Mouse (Mus musculus) frontal cortex, postnatal 36 days (tissue): ENCODE results near the gene Spaca9.

Experiments used
- DNase-seq, 2 experiments: peaks; one replicate each; pipeline ENCODE4 v3.0.0; 2022; ENCODE audit warnings: low spot score in 2 of 2

Spaca9 gene

DNA sequence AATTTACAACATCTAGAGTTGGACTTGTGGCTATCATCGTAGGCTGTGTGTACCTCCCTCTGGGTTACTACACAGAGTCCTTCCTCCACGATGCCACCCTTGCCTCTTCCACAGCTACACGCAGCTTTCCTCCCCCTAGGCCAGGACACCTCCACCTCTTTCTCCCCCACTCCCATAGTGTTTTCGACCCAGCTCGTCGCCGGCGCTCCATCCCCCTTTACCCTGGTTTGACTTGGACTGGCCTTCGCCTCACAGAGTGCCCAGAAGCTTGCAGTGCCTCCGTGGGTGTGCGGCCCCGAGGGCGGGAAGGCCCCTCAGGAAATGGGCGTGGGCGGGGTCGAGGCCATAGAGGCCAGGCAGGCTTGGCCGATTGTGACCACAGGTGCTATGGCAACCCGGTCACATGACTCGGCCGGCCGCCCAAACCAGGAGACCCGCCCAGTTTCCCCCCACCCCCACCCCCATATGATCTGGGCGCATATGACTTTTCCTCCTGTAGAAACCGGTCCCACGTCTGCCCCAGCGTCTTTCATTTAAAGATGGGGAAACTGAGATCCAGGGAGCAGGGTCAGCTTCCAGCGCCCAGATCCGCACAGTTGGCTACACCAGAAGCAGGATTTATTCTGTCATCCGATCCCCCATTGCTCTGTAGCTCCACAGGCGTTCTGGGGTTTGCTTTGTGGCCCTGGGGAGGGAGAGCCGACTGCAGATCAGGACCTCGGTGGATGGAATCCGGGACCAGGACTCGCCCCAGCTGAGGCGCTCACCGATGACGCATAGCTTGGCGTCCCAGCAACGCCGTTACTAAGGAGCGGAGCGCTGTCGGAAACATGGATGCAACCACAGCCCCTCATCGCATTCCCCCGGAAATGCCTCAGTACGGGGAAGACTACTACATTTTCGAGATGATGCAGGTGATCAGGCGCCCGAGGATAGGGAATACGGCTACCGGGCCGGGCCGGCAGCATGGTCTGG lies at the start of gene Spaca9, which contains the start of gene Ak8:
Gene Spaca9, minus strand, starts transcription at position 367 of the 975 bp plus-strand sequence.
Gene Ak8, plus strand, starts transcription at position 804 of the 975 bp plus-strand sequence.
- DNase-seq: peak; percentile 83 to 90

DNA sequence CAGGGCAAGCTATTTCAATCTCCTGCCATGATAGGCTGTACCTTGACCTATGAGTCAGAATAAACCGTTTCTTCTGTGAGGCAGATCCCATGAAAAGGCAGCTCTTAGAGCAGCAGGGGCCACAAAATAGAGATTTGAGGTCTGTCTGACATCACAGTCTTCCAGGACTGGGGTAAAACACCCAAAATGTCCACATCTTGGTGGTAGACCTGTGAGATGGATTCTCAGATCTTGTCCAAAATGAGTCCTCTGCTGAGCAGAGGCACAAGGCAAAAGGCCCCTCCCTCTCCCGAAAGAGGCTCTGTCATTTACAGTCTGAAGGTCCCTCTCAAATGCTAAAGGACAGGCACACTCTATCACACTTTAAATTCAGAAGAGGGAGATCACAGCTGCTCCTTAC lies 48.2 kb upstream of the Spaca9 start:
- DNase-seq: no peak

DNA sequence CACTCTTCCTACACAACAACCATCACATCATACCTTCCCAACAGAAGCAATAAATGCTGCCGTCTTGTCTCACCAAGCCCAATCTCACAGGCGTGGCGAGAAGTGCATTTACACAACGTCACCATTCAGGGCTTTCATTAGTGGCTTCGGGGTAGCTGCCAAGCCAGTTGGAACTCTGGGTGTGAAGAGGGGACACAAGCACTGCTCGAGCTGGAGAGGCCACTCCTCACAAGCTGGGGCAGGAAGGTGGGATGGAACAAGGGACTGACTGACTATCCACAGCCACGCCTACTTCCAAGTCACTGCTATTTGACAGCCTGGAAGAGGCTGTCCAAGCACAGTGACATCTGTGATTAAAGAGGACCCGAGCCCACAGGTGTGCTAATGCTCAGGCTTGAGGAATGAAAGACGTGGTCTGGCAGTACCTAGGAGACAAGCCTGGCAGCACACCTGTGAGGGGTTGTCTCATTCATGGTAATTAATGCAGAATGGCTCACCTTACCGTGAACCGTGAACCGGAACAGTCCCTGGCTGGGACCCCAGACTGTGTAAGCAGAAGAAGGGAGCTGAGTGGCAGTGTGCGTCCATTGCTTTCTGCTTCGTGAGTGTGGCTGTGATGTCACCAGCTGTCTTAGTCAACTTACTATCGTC lies 47.3 kb upstream of the Spaca9 start:
- no peak for DNase-seq

DNA sequence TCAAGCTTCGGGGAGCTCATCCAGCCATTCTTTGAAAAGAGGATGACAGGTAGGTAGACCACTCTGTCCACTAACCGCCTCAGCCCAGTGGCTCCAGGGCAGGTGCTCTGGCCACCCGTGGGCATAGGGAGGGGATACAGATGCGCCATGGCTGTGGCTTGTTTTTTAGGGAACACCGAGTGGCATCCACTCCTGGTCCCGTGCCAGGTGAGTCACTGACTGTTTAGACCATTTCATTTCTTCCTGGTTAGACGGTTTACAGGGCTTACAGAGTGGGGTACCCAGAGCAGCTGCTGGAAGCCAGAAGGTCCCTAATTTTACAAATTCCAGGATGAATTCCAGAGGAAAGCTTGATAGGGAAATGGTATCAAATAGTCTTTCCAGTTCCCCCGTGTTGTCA lies 43.2 kb upstream of the Spaca9 start:
- DNase-seq: no peak

DNA sequence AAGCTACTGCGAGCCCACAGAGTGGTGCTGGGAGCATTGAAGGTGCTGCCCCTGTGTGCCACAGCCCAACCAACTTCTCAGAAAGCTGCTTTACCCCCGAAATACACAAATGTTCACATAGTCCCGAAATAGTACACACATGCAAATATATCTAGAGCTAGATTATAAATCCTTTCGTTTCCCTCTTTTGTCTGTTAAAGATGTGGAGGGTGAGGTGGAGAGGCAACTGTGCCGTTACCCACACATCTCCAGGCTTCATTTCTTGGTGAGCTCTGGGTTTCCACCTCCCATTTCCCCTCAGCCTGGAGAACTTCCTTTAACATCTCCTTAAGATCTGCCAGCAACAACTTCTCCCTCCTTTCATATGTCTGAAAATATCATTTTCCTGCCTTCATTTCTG lies 40.6 kb upstream of the Spaca9 start:
- no peak for DNase-seq

DNA sequence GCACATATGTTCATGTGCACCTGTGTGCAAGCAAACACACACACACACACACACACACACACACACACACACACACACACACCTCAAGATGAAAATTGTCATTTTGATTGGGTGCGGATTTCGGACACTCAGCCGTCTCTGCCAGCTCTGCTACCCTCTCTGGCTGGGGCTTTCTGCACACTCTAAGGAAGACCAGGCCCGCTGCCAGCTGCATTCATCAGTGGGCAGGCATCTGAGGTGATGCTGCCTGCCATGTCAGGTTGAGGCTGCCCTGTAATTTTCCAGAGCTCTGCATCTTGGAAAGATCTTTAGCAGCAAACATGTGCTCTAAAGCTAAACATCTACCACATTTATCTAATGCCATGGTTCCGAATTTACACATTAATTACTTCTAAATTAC lies 37.6 kb upstream of the Spaca9 start:
- no peak for DNase-seq

DNA sequence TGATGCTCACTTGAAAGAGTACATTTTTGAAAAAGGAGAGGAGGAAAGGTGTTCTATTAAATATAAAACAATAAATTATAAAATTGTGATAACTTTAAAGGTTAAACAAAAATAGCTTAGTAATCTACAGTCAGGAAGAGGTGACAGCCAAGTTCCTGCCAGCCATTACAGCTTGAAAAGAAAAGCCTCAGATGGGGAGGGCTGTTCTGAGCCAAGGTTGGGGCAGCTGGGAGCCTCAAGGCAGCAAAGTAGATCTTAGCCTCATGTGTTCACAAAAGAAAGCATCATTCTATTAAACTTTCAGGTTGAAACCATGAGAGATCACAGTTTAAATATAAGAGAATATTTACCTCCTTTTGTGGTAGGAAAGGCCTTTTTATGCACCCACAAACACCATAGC lies 31.1 kb upstream of the Spaca9 start:
- no peak for DNase-seq

DNA sequence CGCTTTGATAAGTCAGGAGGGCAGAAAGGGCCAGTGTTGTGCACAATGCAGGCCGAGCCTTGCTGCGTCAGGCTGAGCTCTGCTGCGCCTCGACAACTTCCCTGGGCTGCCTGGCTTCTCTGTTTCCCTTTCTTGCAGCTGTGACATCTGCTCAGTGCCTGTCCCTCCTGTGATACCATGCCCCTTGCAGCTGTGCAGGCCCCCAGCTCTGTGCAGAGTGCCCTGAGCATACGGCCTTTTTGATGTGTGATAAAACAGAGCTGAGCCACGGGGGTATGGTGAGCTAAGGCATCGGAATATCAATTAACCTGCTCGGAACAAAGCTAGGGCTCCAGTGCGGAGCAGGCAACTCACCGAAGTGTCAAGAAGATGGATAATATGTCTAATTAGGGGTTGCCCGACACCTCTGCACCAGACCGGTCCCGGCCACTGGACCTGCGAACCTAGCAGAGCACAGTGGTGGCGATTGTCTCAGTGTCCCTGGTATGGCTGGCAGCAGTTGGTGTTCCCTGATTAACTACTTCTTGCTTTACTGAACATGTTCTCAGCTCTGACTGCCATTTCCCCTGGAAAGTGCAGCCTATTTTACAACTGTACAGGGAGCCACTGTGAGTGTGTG lies 28.4 kb upstream of the Spaca9 start:
- no peak for DNase-seq

DNA sequence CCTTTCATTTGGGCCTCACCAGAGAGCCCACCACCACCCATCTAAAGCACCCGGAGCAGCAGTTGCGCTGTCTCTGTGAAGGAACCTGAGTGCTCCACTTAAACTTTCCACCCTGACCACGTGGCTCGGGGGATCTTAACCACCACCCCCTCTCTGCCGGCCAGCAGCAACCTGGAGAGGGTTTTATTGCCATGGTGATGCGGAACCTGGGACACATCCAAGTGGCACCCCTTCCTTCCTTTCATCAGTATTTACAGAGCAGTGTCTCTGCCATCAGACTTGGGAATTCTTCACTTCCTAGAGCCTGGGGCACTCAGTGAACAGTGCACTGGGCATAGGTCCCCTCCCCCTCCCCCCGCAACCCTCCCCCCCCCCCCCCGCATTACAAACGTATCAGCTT lies 24.4 kb upstream of the Spaca9 start:
- no peak for DNase-seq

DNA sequence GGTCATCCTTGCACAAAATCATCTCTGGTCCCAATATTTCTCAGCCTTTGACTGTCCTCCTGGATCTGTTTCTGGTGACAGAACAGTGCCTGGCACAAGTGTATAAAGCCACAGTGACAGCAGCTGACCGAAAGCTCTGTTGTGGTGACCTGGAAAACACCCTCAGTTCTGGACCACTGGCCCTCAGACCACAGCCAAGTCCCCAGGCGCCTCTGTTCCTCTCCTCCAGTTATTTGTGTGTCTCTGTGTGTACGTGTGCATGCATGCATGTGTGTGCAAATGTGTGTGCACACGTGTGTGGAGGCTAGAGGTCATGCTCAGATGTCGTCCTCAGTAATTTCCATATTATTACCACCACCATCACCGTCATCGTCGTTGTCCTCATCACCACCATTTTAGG lies 22.9 kb upstream of the Spaca9 start:
- no peak for DNase-seq

DNA sequence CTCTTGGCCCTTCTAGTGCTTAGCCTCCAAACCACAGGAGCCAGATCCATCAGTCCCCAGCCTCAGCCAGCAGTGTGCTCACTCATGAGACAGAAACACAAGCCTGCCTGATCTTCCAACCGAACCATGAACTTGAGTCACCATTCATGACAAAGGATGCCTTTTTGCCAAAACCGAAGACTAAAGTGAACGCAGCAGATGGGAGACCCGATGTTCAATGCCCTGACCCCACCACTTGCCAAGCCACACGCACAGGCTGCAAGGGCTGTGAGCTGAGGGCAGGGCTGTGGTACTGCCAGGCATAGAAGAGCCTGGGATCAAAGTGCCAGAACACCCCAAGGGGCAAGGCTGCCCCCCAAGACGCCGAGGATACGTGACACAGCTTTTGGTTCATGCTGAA lies 13.5 kb upstream of the Spaca9 start:
- DNase-seq: no peak

DNA sequence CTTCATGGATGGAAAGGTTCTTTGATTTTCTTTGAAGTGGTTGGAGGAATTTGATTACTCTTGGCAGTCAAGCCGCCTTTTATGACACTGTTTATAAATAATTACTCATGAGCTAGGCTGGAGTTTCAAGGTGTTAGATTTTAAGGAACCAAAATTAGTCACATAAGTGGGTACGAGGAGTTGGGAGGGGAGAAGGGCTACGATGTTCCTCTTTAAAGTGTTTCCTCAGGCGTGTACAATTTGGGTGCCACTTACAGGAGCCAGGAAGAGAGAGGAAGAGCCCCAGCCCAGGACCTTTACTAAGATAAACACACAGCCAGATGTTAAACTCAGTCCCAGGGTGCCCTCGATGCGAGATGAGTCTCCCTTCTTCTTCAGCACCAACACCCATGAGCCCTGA lies 7.3 kb upstream of the Spaca9 start:
- no peak for DNase-seq

DNA sequence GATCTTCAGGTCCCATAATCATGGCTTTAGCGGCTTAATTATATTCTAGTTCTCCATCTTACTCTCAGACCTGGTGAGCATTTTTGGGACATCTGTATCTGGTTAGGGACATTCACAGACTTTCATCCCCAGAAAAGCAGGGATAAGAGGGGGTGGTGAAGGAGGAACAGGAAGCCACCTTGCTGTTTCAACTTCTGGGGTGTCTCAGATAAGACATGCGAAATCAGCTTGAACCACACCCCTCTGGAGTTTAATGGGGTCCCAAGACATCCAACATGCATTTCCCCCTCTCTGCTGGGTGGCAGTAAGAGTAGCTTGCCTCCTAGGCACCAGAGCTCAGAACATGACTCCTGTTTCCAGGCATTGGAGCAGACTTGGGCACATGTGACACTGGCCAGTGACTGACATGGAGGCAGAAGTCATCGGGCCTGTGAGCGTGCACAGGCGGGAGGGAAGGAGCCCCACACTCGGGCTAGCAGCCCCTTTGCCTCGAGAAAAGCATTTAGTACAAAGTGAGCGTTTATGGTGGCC lies 6.6 kb upstream of the Spaca9 start:
- DNase-seq: no peak

DNA sequence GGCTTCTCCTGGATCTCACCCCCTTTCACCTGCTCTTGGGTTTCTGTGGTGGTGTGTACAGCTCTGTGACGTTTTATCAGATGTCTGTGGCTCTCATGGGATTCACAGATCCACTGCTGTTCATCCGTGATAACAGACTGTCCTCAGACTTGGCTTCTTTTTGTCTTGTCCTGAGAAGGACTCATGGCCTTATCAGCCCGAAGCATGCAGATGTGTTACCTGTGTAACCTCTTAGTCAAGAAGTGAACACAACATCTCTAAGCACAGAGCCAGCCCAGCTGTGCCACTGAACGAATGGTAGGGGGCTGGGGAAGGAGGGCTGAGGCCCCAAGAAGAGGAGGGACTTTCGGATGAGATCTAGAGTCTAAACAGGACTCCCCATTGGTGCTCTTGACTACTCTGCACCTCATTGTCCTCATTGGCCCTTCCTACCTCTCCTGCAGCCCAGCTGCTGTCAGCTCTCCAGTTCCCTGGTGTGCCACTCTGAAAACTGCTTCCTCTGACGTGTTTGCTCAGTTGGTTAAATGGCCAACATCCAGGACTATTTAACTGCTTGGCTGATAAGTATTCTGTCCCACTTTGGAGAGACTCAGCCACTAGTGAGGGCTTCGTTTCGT lies 2.2 kb upstream of the Spaca9 start:
- no peak for DNase-seq

DNA sequence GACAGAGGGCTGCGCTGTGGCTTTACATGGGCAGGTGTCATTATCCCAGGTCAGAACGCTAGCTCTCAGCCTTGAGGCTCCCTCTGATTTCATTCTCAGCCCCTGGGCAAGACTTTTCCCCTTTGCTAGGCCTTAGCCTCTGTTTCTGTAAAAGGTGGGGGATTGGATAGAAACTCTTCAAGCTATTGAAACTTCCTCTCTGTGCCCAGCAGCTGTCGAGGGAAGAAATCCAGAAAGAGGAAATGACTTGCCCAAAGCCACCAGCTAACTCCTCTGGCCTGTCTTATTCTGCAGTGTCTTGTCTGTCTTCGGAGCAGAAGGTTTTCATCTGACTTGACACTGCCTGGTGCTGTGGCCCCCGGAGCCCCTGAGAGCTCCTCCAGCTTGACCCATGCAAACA lies 961 bp downstream of the Spaca9 start:
- no peak for DNase-seq

DNA sequence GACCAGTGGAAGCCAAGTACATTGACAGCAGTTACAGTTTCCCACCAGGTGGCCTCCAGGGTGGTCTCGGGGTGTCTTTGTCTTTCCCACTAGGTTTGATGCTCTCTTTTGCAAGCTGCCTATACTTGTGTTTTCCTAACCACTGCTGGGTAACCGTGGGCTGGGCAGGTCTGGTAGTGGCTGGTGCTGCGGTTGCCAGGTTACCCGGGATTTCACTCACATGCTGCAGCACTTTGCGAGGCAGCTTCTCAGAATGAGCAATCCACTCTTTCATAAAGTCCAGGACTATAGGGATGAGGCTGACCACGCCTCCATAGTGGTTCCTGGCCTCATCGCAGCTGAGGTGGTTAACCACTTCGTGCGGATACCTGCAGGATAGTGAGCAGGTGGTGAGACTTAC lies 6.8 kb downstream of the Spaca9 start:
- peak in 1 of 2 experiments; percentile 30 for DNase-seq

DNA sequence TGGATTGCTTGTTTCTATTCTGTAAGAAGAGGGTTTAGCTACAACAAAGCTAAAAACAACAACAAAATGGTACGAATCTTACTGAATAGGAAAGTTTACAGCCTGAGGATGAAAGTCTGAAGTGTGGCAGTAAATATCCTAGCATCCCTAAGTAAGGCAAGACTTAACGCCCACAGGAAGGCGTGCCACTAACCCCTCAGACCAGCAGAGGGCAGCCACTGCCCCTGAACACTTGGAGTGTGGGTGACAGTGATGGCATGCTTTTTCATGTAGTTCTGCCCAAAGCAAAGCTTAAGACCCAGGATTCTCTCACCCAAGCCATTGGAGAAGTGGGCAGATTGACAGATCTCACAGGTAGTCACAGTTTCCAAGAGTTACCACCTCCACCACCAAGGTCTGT lies 11.1 kb downstream of the Spaca9 start:
- DNase-seq: peak in 1 of 2 experiments; percentile 30

DNA sequence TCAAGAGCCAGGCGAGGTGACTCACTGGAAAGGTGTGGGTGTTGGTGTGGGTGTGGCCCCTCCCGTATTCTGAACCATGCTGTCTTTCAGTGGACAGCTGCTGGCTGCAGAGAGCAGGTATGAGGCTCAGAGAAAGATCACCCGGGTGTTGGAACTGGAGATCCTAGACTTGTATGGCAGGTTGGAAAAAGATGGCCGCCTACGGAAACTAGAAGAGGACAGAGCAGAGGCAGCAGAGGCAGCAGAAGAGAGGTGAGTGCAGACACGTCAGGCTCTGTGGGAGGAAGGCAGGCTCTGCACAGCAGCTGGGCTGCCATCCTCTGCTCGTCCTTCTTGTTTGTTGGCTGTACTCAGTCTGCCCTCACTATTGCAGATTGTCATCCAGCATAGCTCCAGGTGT lies 13.6 kb downstream of the Spaca9 start:
- peak; percentile 38 to 64 for DNase-seq

DNA sequence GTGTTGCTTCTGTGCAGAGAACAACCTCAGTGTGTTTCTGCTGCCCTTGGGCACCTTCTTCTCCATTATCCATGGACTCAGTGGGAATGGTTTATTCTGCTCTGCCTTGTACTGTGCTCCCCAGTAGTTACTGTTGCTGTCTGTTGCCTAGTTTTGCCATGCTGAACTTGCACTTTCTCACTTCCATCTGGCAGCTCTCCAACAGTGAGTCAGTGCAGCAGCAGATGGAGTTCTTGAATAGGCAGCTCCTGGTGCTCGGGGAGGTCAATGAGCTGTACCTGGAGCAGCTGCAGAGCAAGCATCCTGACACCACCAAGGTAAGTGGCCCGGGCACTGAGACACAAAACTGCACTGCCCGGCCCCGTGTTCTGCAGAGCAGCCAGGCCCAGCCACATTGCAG lies 17.8 kb downstream of the Spaca9 start:
- peak; percentile 48 to 59 for DNase-seq

DNA sequence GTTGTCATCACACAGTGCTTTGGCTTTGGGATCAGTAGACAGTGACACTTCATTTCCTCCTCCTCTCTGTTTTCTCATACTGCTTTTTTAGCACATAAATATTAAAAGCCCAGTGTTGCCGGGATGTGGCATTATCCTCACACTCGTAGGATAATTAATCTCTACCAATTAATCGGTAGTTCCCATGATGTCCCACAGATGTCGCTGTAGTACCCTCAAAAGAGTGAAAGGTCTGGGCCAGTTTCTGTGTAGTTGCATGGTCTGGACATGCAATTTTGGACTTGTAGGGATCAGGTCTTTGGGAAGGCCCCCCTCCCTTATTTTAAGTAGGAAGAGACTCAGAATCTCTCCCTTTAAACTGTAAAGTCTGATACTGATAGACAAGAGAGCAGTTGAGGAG lies 18.8 kb downstream of the Spaca9 start:
- DNase-seq: peak in 1 of 2 experiments; percentile 46

DNA sequence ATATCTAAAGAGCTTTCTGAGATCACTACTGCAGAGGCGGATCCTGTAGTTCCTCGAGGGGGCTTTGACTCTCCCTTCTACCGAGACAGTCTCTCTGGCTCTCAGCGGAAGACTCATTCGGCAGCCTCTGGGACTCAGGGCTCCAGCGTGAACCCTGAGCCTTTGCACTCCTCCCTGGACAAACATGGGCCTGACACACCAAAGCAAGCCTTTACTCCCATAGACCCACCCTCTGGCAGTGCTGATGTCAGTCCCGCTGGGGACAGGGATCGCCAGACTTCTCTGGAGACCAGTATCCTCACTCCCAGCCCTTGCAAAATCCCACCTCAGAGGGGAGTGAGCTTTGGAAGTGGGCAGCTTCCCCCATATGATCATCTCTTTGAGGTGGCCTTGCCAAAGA lies 23.5 kb downstream of the Spaca9 start:
- no peak for DNase-seq

DNA sequence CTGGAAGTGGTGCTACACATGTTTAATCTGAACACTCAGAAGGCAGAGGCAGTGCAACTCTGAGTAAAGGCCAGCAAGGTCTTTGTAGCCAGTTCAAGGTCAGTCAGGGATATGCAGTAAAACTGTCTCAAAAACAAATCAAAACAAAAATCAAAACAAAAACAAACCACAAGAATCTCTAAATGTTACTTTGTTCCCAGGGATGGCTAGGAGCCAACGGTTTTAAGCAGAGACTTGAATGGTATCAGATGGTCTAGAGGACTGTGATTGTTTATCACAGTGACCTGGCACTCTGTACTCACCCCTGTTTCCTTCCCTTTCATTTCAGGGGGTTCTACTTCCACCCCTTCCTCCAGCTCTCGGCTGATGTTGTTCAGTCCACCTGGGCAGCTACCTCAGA lies 28.1 kb downstream of the Spaca9 start:
- no peak for DNase-seq
